Mouse (Mus musculus): Measurements from ENCODE around the gene Tgfbr2. TPM values are rescaled to one million over a fixed set of nuclear protein-coding genes. Genes with fewer than 3 reads are reported as not detected.

Gene Tgfbr2
- polyA plus RNA-seq, 1 experiment from 2014 or later, result 35.9 TPM

DNA sequence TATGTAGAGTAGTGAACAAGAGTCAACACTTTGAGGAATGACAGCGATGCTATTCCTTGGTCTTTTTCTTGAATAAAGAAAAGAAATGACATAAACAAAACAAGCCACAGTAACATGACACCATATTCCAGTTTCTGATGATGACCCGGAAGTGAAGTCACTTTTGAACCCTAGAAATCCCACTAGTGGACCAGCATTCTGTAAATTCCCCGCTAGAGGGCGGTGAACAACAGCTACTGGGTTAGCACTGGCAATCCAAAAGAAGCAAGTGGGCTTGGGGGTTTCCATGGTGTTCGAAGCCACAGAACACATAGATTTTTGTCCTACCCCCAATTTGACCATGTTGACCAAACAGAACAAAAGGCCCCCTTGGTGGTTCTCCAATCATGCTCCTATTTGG, 87.3 kb downstream of the Tgfbr2 start:
- H3K36me3 ChIP-seq (ENCODE audit: insufficient read depth, low read length), result peaks cover 27% of the 10 kb centered on the region; the same call in 1 of the 2 replicates
- no peak overlapping the region for H3K4me2 ChIP-seq (replicated peaks; ENCODE audit: low read depth, low read length)
- no peak overlapping the region for H3K9ac ChIP-seq (replicated peaks; ENCODE audit: low read length)
- peaks cover 8% of the 10 kb centered on the region for H3K4me1 ChIP-seq (ENCODE audit: insufficient read depth, low read length)
- no peaks in the 10 kb centered on the region for H3K9me3 ChIP-seq (ENCODE audit: low read length)
- WGBS, result 28% methylated on average over 5 of the region's 5 CpGs
- no peaks in the 10 kb centered on the region for H3K27me3 ChIP-seq (ENCODE audit: insufficient read depth, low read length)
- no peak overlapping the region for H3K27ac ChIP-seq (ENCODE audit: low read length)
- ATAC-seq (ENCODE audit: low FRiP score, low TSS enrichment), result no peak; the same call in 1 of the 2 replicates
- no peak overlapping the region for H3K4me3 ChIP-seq (ENCODE audit: low read length)

DNA sequence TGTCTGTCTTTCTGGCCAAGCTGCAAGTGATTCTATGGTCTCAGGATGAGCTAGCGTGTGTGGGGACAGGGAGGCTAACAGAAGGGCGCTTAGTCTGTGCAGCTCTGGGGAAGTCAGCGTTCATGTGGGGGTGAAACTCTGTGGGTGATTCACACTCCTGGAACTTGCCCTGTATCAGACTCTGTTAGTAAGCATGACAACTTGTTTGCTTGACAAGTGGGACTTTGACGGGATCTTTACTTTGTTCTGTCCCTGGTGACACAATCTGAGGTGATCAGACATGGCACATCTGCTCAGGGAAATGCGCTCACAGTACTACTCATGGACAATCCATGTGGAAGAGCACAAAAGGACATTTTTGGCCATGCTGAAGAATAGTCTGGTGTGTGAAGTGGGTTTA, 87.9 kb downstream of the Tgfbr2 start:
- WGBS, result 91% methylated on average over 5 of the region's 5 CpGs
- H3K36me3 ChIP-seq (ENCODE audit: insufficient read depth, low read length), result peaks cover 22% of the 10 kb centered on the region; the same call in 1 of the 2 replicates
- H3K27ac ChIP-seq (ENCODE audit: low read length), result no peak overlapping the region
- H3K4me2 ChIP-seq (replicated peaks; ENCODE audit: low read depth, low read length), result no peak overlapping the region
- no peak overlapping the region for H3K9ac ChIP-seq (replicated peaks; ENCODE audit: low read length)
- peaks cover 6% of the 10 kb centered on the region for H3K4me1 ChIP-seq (ENCODE audit: insufficient read depth, low read length)
- H3K27me3 ChIP-seq (ENCODE audit: insufficient read depth, low read length), result no peaks in the 10 kb centered on the region
- H3K4me3 ChIP-seq (ENCODE audit: low read length), result no peak overlapping the region
- H3K9me3 ChIP-seq (ENCODE audit: low read length), result no peaks in the 10 kb centered on the region
- no peak for ATAC-seq (ENCODE audit: low FRiP score, low TSS enrichment)

DNA sequence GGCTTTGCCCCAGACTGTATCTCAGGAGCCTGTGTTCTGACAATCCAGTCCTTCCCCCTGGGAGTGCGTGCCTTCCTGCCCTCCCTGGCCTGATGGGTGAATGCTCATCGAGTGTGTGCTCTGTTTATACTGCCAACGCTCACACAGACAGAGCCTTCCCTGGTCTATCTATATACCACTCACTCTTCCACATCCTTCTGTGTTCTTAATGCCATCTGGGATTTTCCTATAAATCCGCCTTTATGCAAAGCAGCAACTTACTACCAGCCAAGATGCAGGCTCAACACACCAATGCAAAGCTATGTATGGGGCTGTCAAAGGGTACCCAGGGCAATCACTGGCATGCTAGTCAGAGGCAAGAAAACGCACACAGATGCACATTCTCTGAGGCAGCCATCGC, 89.2 kb downstream of the Tgfbr2 start:
- H3K4me2 ChIP-seq (replicated peaks; ENCODE audit: low read depth, low read length), result no peak overlapping the region
- H3K27ac ChIP-seq (ENCODE audit: low read length), result no peak overlapping the region
- H3K9me3 ChIP-seq (ENCODE audit: low read length), result no peaks in the 10 kb centered on the region
- H3K4me3 ChIP-seq (ENCODE audit: low read length), result no peak overlapping the region
- no peaks in the 10 kb centered on the region; the same call in 1 of the 2 replicates for H3K4me1 ChIP-seq (ENCODE audit: insufficient read depth, low read length)
- no peak overlapping the region for H3K9ac ChIP-seq (replicated peaks; ENCODE audit: low read length)
- ATAC-seq (ENCODE audit: low FRiP score, low TSS enrichment), result no peak
- 86% methylated on average over 6 of the region's 6 CpGs for WGBS
- H3K27me3 ChIP-seq (ENCODE audit: insufficient read depth, low read length), result no peaks in the 10 kb centered on the region
- peaks cover 13% of the 10 kb centered on the region; the same call in 1 of the 2 replicates for H3K36me3 ChIP-seq (ENCODE audit: insufficient read depth, low read length)

DNA sequence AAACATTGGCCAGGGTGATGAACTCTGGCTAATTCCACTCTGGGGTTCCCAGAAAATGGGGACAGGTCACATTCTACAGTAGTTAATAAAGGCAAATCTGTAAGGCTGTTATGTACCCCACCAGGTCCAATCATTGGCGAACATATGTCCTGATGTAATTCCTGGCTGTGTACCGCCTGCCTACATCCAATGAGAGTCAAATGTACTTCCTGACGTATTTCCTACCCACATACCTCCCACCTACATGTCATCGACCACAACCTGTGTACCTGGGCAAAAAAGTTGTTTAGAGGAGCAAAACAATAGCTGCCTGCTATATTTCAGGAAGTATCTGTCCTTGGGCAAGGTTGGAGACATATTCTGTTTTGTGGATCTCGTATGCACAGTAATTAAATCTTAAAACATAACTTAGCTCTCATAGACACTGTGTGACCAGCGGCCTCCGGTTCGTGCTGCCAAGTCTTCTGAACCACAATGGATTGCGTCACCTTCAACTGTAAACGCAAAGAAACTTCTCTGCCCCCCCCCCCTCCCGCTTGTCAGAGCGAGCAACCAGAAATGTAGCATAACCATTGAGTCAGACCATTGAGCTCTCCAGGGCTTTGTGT, 90.7 kb downstream of the Tgfbr2 start:
- H3K36me3 ChIP-seq (ENCODE audit: insufficient read depth, low read length), result peaks cover 2% of the 10 kb centered on the region; the same call in 1 of the 2 replicates
- no peaks in the 10 kb centered on the region for H3K9me3 ChIP-seq (ENCODE audit: low read length)
- H3K4me2 ChIP-seq (replicated peaks; ENCODE audit: low read depth, low read length), result no peak overlapping the region
- no peaks in the 10 kb centered on the region for H3K27me3 ChIP-seq (ENCODE audit: insufficient read depth, low read length)
- no peak overlapping the region for H3K27ac ChIP-seq (ENCODE audit: low read length)
- no peak for ATAC-seq (ENCODE audit: low FRiP score, low TSS enrichment)
- H3K9ac ChIP-seq (replicated peaks; ENCODE audit: low read length), result no peak overlapping the region
- WGBS, result 86% methylated on average over 12 of the region's 12 CpGs
- no peaks in the 10 kb centered on the region for H3K4me1 ChIP-seq (ENCODE audit: insufficient read depth, low read length)
- H3K4me3 ChIP-seq (ENCODE audit: low read length), result no peak overlapping the region

DNA sequence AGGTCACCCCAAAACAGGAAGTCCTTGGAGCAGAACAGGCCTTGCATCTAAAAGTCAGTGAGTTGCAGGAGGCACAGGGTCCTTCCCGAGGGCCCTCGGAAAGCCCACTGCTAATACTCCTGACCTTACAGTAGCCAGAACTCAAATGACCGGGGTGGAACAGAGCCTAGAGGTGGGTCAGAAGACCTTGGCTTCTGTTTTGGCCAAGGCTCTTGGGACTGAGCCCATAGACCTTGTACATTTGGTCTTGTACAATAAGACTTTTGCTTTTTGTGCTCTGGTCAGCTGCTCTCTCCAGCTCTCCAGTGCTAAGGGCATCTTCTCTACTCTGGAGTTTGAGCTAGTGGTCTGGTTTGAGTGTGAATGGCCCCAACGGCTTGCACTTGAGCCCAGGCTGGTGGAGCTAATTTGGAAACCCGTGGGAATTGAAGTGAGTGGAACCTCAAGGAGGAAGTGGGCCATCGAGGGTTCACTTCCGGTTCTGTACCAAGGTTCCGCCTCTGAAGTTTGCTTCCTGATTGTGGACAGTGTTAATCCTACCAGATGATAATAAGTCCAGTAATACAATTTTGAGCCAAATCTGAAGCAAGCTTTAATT, 91.3 kb downstream of the Tgfbr2 start:
- Histone ChIP-seq H3K27me3 (ENCODE audit: insufficient read depth, low read length) (no peaks in the 10 kb centered on the region), H3K27ac (ENCODE audit: low read length) (no peak overlapping the region), H3K9ac (replicated peaks; ENCODE audit: low read length) (no peak overlapping the region), H3K4me2 (replicated peaks; ENCODE audit: low read depth, low read length) (no peak overlapping the region), H3K9me3 (ENCODE audit: low read length) (no peaks in the 10 kb centered on the region), H3K36me3 (ENCODE audit: insufficient read depth, low read length) (no peaks in the 10 kb centered on the region), H3K4me3 (ENCODE audit: low read length) (no peak overlapping the region), H3K4me1 (ENCODE audit: insufficient read depth, low read length) (no peaks in the 10 kb centered on the region)
- ATAC-seq (ENCODE audit: low FRiP score, low TSS enrichment), result no peak
- 77% methylated on average over 8 of the region's 8 CpGs for WGBS

DNA sequence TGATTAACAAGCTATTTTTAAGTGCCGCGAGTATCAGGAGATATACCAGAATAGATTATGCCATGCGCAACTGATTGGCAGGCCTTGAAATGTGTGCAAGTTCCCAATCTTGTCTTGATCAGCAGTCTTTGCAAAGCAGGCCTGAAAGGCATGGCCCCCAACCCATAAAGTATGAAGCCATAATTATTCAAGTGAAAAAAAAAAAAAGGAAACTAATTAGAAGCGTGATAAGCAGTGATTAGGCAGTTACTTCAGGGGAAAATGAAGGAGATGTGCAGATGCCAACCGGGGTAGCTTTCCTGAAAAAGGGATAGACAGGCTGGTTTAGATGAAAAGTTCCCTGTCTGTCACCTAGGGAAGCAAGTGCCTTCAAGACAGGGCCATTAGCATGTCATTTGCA, 91.9 kb downstream of the Tgfbr2 start:
- 79% methylated on average over 5 of the region's 5 CpGs for WGBS
- no peaks in the 10 kb centered on the region for H3K36me3 ChIP-seq (ENCODE audit: insufficient read depth, low read length)
- no peaks in the 10 kb centered on the region for H3K4me1 ChIP-seq (ENCODE audit: insufficient read depth, low read length)
- no peak overlapping the region for H3K9ac ChIP-seq (replicated peaks; ENCODE audit: low read length)
- no peak for ATAC-seq (ENCODE audit: low FRiP score, low TSS enrichment)
- no peak overlapping the region for H3K4me2 ChIP-seq (replicated peaks; ENCODE audit: low read depth, low read length)
- no peak overlapping the region for H3K4me3 ChIP-seq (ENCODE audit: low read length)
- no peaks in the 10 kb centered on the region for H3K27me3 ChIP-seq (ENCODE audit: insufficient read depth, low read length)
- H3K9me3 ChIP-seq (ENCODE audit: low read length), result no peaks in the 10 kb centered on the region
- no peak overlapping the region for H3K27ac ChIP-seq (ENCODE audit: low read length)

DNA sequence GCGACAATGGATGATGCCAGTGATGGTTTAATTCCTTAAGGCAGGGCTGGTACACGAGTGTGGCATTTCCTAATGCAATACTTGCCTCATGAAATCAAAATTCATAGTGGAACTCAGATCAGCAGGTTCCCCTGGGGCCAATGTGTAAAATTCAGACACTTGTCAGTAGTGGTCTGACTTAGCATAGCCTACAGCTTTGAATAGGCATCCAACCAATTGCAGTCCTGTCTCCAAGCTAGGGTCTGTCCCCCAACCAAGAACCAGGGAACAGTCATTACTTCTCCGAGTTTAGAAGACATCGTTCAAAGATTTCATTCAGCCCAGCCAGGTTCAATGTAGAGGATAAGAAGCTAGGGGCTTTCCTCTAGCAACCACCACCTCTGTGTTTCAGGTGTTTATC, 93.4 kb downstream of the Tgfbr2 start:
- no peak overlapping the region for H3K9ac ChIP-seq (replicated peaks; ENCODE audit: low read length)
- no peaks in the 10 kb centered on the region for H3K9me3 ChIP-seq (ENCODE audit: low read length)
- no peaks in the 10 kb centered on the region for H3K4me1 ChIP-seq (ENCODE audit: insufficient read depth, low read length)
- ATAC-seq (ENCODE audit: low FRiP score, low TSS enrichment), result no peak
- 83% methylated on average over 4 of the region's 4 CpGs for WGBS
- H3K4me3 ChIP-seq (ENCODE audit: low read length), result no peak overlapping the region
- H3K27ac ChIP-seq (ENCODE audit: low read length), result no peak overlapping the region
- H3K36me3 ChIP-seq (ENCODE audit: insufficient read depth, low read length), result no peaks in the 10 kb centered on the region
- H3K4me2 ChIP-seq (replicated peaks; ENCODE audit: low read depth, low read length), result no peak overlapping the region
- H3K27me3 ChIP-seq (ENCODE audit: insufficient read depth, low read length), result no peaks in the 10 kb centered on the region

DNA sequence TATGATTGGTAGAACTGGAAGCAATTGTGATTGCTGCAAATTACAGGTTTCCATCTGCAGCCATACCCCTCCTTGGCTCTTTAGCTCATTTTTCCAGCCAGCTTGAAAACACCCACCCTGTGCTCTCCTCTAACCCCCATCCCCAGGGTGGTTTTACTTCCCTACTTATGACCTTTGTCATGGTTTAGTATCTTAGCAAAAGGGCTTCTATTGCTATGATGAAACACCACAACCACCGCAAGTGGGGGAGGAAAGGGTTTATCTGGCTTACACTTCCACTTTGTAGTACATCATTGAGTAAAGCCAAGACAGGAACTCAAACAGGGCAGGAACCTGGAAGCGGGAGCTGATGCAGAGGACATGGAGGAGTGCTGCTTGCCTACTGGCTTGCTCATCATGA, 97.7 kb downstream of the Tgfbr2 start:
- no peaks in the 10 kb centered on the region for H3K27me3 ChIP-seq (ENCODE audit: insufficient read depth, low read length)
- WGBS, result 84% methylated on average over 2 of the region's 2 CpGs
- no peaks in the 10 kb centered on the region for H3K36me3 ChIP-seq (ENCODE audit: insufficient read depth, low read length)
- H3K9ac ChIP-seq (replicated peaks; ENCODE audit: low read length), result no peak overlapping the region
- no peaks in the 10 kb centered on the region for H3K9me3 ChIP-seq (ENCODE audit: low read length)
- no peak overlapping the region for H3K27ac ChIP-seq (ENCODE audit: low read length)
- no peak overlapping the region for H3K4me3 ChIP-seq (ENCODE audit: low read length)
- ATAC-seq (ENCODE audit: low FRiP score, low TSS enrichment), result no peak
- H3K4me2 ChIP-seq (replicated peaks; ENCODE audit: low read depth, low read length), result no peak overlapping the region
- H3K4me1 ChIP-seq (ENCODE audit: insufficient read depth, low read length), result no peaks in the 10 kb centered on the region

DNA sequence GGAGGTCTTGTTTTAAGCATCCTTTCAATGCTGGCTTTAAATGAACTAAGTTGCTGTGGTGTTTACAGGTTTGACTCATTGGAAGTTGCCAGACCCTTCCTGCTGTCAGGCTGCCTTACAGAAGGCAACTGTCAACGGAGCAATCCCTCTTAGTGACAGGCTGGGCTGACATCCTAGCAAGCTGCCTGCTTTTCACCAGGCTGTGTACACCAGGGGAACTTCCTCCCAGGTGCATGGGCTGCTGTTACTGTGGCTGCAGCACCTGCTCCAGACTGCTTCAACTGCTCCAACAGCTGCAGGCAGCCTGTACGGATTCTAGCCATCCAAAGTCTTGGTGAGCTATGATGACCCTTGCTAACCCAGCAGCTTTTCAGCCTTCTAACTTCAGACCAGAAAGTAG, 98.2 kb downstream of the Tgfbr2 start:
- ATAC-seq (ENCODE audit: low FRiP score, low TSS enrichment), result no peak
- Histone ChIP-seq H3K4me2 (replicated peaks; ENCODE audit: low read depth, low read length) (no peak overlapping the region), H3K4me3 (ENCODE audit: low read length) (no peak overlapping the region), H3K4me1 (ENCODE audit: insufficient read depth, low read length) (no peaks in the 10 kb centered on the region), H3K27ac (ENCODE audit: low read length) (no peak overlapping the region), H3K9ac (replicated peaks; ENCODE audit: low read length) (no peak overlapping the region), H3K9me3 (ENCODE audit: low read length) (no peaks in the 10 kb centered on the region), H3K27me3 (ENCODE audit: insufficient read depth, low read length) (no peaks in the 10 kb centered on the region), H3K36me3 (ENCODE audit: insufficient read depth, low read length) (no peaks in the 10 kb centered on the region)
- WGBS, result 70% methylated on average over 2 of the region's 2 CpGs

DNA sequence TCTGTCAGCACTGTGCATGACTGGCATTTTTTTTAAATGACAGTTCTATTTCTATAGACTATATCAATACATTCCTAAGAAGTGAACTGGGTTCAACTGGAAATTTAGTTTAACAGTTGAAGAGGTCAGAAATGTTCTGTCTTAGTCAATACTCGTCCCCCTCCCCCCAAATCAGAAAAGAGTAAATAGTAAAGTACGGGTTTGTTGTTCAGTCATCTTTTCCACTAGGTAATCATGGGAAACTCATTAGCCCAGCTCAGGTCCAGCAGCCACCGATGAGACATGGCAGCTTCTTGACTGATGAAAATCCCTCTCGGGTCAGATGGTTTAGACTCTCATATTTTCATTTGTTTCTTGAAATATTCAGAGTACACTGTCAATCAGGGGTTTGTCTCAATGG, 99.0 kb downstream of the Tgfbr2 start:
- no peak overlapping the region for H3K27ac ChIP-seq (ENCODE audit: low read length)
- no peak for ATAC-seq (ENCODE audit: low FRiP score, low TSS enrichment)
- no peak overlapping the region for H3K4me2 ChIP-seq (replicated peaks; ENCODE audit: low read depth, low read length)
- no peak overlapping the region for H3K4me3 ChIP-seq (ENCODE audit: low read length)
- H3K36me3 ChIP-seq (ENCODE audit: insufficient read depth, low read length), result no peaks in the 10 kb centered on the region
- WGBS, result 73% methylated on average over 4 of the region's 4 CpGs
- H3K4me1 ChIP-seq (ENCODE audit: insufficient read depth, low read length), result no peaks in the 10 kb centered on the region
- H3K27me3 ChIP-seq (ENCODE audit: insufficient read depth, low read length), result no peaks in the 10 kb centered on the region
- no peaks in the 10 kb centered on the region for H3K9me3 ChIP-seq (ENCODE audit: low read length)
- H3K9ac ChIP-seq (replicated peaks; ENCODE audit: low read length), result no peak overlapping the region
